Mouse (Mus musculus) 3T3-L1 (cell line): ENCODE measurements around the gene Bcl2.
"Not testable (repeated sequence)": the region's sequence is repeated elsewhere in the genome, so short reads cannot be mapped to it uniquely, and the experiment has no call there.

Source experiments
- DNase-seq: peaks from one replicate; pipeline ENCODE4 v3.0.0-alpha.2; 2015; ENCODE audit warnings: low read depth, low spot score

Gene Bcl2

GRCm38 (mm10) chr1:106559116-106559605 lies 154.9 kb downstream of the Bcl2 start:
- DNase-seq = no peak

- peak; percentile 12 for DNase-seq
Measured at GRCm38 (mm10) chr1:106555498-106556168, 158.4 kb downstream of the Bcl2 start.

- DNase-seq = no peak
Measured at GRCm38 (mm10) chr1:106553846-106554802, 159.9 kb downstream of the Bcl2 start.

DNA sequence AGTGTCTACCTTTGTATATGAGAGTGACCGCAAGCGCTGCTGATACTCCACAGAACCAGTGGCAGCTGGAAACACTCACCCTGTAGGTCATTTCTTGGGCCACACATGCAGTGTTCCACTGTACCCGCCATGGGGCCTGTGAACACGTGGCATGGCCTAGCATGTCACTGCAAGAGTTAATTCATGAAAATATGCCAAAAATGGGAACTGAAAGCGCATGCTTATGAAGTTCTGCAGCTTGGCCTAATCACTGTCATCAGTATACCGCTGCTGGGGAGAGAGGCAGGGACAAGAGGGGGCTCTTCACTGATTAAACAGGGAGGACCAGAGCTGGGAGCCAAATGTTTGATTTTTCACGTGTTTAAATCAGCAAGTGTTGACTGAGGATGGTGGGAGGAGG lies 161.2 kb downstream of the Bcl2 start:
- no peak for DNase-seq

DNA sequence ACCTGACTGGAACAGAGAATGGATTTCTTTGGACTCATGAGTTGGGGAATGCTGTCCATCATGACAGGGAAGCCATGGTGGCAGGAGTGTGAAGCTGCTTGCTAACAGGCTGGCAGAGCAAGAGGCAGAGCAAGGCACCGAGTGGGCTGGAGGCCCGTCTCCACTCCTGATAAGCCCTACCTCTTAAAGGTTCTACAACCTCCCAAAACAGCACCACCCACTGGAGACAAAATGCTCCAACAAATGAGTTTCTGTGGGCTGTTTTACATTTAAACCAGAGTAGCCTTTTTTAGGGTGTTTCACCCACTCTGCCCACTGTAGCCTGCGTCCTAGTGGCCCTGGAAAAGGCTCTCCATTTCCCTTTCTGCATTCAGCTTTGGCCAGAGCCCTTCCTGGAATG lies 163.5 kb downstream of the Bcl2 start:
- DNase-seq = no peak

- DNase-seq = no peak
Measured at GRCm38 (mm10) chr1:106549025-106549424, 165.0 kb downstream of the Bcl2 start.

DNA sequence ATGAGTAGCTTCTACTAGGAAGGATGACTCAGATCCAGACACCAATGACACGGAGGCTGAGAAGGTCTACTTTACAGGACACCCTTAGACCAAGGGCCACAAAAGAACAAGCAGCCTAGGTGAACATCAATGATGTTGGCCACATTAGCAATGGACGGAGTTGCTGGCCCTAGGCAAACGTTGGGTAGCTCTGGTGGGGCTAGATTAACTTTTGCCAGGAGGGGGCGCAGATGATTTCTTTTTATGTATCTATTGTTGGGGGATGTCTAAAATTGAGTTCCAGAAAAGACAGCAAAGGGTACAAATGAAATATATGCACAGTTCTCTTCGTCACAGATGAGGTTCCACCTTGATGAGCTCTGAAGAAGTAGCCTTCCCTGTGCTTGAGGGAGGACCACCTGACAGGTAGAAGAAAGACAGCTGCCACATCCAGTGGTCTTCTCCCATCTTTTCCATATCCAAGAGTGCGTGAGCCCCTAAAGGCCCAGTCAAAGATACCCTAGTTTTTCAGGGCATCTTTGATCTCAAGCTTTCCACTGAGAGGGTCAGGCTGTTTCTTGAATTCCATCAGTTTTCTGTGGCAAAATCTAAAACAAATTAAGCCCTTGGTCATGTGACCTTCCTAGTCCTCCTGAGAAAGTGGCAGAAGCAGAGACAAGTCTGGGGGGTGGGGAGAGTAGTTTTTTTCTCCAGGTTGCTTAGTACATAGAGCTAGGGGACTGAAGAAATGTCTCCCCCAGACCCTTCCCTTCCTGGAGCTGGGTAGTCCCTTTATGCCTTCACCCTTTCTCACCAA lies 169.1 kb downstream of the Bcl2 start:
- DNase-seq = peak; percentile 56

- peak; percentile 48 for DNase-seq
Measured at GRCm38 (mm10) chr1:106542731-106543130, 171.3 kb downstream of the Bcl2 start.

DNA sequence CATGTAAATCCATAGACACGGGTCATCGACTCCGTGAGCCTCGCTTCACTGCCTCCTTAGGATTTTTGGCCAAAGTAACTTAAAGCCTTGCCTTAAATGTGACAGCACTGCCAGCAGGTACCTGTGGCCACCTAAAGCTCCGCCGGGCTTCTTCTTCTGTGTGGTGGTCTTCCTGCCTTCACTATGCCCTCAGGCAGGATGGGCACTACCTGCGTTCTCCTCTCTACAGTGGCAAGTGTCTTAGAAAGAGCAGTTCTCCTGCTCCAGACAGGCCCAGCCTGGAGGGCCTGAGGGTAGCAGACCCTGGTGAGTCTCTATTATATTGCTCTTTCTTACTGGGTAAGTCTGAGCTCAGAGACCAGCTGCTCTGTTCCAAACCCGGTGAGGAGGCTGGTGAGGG lies 172.2 kb downstream of the Bcl2 start:
- no peak for DNase-seq

DNA sequence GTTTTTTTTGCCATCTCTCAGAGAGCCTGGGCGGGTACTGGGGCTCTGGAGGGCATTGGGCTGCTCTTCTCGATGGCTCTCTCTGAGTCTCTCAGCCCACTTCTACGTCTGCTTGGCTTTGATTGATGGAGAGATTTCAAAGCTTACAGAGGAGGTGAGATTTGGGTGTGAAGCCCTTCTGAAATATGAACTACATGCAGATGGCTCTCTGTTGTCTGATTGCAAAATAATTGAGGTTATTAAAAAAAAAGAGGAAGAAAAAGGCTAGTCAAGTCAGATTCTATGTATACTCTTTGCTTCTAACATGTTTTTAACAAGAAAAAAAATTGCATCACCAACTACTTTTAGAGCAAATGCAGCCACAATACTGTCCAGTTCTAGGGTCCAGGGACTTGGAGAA lies 173.9 kb downstream of the Bcl2 start:
- DNase-seq = no peak

DNA sequence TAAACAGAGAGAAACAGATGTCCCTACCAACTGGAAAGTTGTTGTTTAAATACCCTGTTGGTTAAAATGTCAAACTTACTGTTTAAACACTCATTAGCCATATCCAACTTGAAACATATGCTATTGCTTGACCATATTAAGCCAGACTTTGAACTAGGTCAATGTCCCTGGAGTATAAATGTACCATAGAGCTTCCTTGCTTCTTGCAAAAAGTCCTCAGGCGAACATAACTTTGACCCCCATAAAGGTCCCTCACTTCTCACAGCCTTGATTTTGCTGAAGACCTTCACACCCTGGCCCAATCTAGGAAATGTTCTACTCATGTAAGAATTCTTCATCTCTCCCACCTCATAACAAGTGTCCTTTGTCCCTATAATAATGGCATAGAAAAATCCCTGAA lies 175.0 kb downstream of the Bcl2 start:
- no peak for DNase-seq

- DNase-seq = not testable (repeated sequence)
Measured at GRCm38 (mm10) chr1:106534835-106535234, 179.2 kb downstream of the Bcl2 start.

- no peak for DNase-seq
Measured at GRCm38 (mm10) chr1:106529570-106529969, 184.5 kb downstream of the Bcl2 start.

DNA sequence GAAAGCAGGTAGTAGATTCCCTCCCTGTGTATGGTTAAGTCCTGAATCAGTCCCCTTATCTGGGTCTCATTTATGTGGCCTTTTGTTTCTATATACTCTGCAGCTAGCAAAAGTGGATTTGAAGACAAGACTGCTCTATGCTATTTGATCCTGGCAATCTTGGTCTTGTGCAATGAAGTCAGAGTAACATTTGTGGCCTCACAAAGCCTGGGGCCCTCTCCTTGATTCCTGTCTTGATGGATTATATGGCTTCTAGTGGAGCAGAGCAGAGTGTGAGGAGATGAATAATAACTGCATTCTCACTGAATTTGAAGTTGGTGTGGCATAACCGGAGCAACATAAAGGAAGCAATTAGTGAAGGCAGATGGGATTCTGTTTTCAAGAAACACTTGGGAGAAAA lies 186.5 kb downstream of the Bcl2 start:
- no peak for DNase-seq

DNA sequence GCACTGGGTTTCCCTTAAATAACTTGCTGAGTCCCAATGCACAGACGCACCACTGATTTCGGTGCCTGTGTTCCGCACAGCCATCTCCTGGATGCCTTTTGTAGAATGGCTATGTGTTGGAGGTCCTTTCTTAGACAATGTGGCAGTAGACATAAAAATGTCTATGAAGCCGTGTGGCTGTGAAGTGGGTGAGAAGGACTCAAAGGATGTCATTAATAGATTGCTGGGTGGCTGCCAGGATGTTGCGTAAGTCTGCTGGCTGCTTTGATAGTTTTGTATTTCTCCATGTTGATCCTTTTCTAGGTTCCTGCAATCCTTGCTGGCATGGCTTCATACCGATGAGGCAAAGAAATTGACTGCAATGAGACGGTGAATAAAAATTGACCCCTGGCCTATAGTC lies 187.3 kb downstream of the Bcl2 start:
- peak; percentile 57 for DNase-seq

GRCm38 (mm10) chr1:106526112-106526511 lies 188.0 kb downstream of the Bcl2 start:
- DNase-seq = peak; percentile 57

DNA sequence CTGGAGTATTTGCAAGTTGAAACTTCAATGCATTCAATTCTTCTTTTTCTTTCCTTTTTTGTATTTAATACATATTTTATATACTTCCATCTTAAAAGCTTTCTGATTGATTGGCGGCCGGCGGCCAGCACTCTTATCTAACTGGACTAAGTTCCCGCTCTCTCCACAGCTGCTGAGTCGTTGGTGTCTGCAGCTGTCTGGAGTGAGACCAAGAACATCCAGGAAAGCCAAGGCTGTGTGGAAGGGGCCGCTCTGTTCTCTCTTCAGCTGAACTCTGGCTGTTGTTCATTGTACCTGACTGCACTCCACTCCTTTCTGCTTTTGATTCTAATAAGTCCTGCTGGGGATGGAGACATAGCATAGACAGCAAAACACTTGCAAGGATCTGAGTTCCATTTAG lies 190.3 kb downstream of the Bcl2 start:
- peak; percentile 49 for DNase-seq

GRCm38 (mm10) chr1:106523009-106523408 lies 191.1 kb downstream of the Bcl2 start:
- DNase-seq = no peak

DNA sequence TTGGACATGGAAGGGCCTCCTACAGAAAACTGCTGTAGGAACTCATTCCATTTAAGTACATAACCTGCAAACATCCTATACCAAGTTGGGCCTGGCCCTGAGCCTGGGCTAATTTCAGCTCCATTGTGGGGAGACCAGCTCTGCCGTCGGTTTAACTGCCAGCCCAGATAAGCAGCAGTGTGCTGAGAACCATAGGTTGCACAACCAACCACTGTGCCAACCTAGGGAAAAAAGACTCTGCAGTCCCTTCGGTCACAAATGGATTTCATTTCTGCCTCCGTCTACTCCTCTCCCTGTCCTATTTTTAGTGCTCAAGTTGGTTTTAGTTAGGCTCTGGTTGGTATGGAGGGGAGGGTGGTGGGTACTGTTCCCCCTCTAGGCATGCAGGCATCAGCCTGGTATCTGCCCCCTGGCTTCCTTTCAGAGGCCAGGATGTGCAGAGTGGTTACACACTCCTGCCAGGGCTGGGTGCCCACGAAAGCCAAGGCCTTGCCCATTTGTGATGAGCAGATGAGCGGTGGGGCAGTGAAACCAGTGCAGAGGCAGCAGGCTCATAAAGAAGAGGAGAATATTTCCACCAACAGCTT lies 196.4 kb downstream of the Bcl2 start:
- DNase-seq = no peak

DNA sequence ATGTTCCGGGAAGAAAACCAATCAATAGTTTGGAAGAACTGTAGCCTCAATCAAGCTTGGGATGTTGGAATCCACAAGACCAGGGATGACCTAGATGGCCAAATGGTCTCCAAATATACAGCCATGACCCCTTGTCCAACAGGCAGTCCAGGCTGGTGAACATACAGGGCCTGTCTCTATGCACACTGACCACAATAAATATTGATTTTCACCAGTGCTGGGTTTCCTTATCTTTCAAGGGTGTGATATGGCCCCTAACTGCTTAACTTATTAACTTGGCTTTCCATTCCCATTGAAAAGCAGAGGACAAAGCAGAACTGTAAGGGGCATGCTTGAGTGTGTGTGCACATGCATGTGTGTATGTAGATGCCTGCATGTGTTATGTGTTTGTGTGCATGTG lies 197.0 kb downstream of the Bcl2 start:
- no peak for DNase-seq

GRCm38 (mm10) chr1:106515611-106516010 lies 198.5 kb downstream of the Bcl2 start:
- DNase-seq = peak; percentile 59
